Mouse (Mus musculus) frontal cortex, adult (tissue): ENCODE results near the gene Msx3.

Experiments
- ATAC-seq: cut with Nextera tagmentation; 2 replicates; pipeline ENCODE4 v1.9.2; 2017; ENCODE audit warnings: mild to moderate bottlenecking, moderate library complexity, mixed read lengths; ENCODE audit not compliant: low TSS enrichment

The Msx3 gene

GRCm38 (mm10) chr7:140048361-140049114 is at the start of gene Msx3:
Gene Msx3, minus strand, starts transcription at chr7:140049089.
- ATAC-seq, result no peak

GRCm38 (mm10) chr7:140098466-140098865 is 49.6 kb upstream of the Msx3 start:
- ATAC-seq, result no peak

- no peak for ATAC-seq
Observed at GRCm38 (mm10) chr7:140096055-140096454, 47.2 kb upstream of the Msx3 start.

GRCm38 (mm10) chr7:140095556-140095955 is 46.7 kb upstream of the Msx3 start:
- ATAC-seq, result no peak

- no peak for ATAC-seq
Observed at GRCm38 (mm10) chr7:140094954-140095353, 46.1 kb upstream of the Msx3 start.

GRCm38 (mm10) chr7:140092924-140093528 is 44.1 kb upstream of the Msx3 start, which contains the start of gene Prap1:
Gene Prap1, plus strand, starts transcription at chr7:140093395.
- no peak for ATAC-seq

GRCm38 (mm10) chr7:140090601-140091000 is 41.7 kb upstream of the Msx3 start:
- no peak for ATAC-seq

GRCm38 (mm10) chr7:140082242-140082678 is 33.4 kb upstream of the Msx3 start, which contains the start of gene Caly:
Gene Caly, minus strand, starts transcription at chr7:140082548.
- peak; percentile 81 for ATAC-seq

- peak; percentile 33 for ATAC-seq
Observed at GRCm38 (mm10) chr7:140081408-140082241, 32.7 kb upstream of the Msx3 start.

GRCm38 (mm10) chr7:140080503-140081156 is 31.7 kb upstream of the Msx3 start:
- peak; percentile 78 for ATAC-seq

- no peak for ATAC-seq
Observed at GRCm38 (mm10) chr7:140078711-140079110, 29.8 kb upstream of the Msx3 start.

GRCm38 (mm10) chr7:140077698-140078097 is 28.8 kb upstream of the Msx3 start:
- no peak for ATAC-seq

GRCm38 (mm10) chr7:140070042-140070711 is 21.3 kb upstream of the Msx3 start:
- ATAC-seq, result no peak

- no peak for ATAC-seq
Observed at GRCm38 (mm10) chr7:140067397-140067796, 18.5 kb upstream of the Msx3 start.

- peak; percentile 76; the same call in 1 of the 2 replicates for ATAC-seq
Observed at GRCm38 (mm10) chr7:140063092-140063491, 14.2 kb upstream of the Msx3 start.

GRCm38 (mm10) chr7:140062307-140062706 is 13.4 kb upstream of the Msx3 start:
- ATAC-seq, result no peak

- no peak for ATAC-seq
Observed at GRCm38 (mm10) chr7:140061832-140062130, 12.9 kb upstream of the Msx3 start.

GRCm38 (mm10) chr7:140060936-140061831 is 12.3 kb upstream of the Msx3 start:
- no peak for ATAC-seq

GRCm38 (mm10) chr7:140059601-140060000 is 10.7 kb upstream of the Msx3 start:
- ATAC-seq, result no peak

- no peak for ATAC-seq
Observed at GRCm38 (mm10) chr7:140058528-140058927, 9.6 kb upstream of the Msx3 start.
